Mouse (Mus musculus) splenic B cell, adult 2 months (primary cell): ENCODE measurements around the gene Syn3.
"Not testable (repeated sequence)": the region's sequence is repeated elsewhere in the genome, so short reads cannot be mapped to it uniquely, and the experiment has no call there.

Experiments
- DNase-seq: peaks from one replicate; pipeline ENCODE4 v3.0.0-alpha.2; 2011; ENCODE audit warnings: low read depth, low spot score
- H3K27me3 ChIP-seq: 2 replicates; pipeline ENCODE4 v1.6.1; 2012; ENCODE audit warnings: mild to moderate bottlenecking, low read length, moderate library complexity, mixed read lengths; ENCODE audit not compliant: control insufficient read depth, poor library complexity, insufficient read depth, severe bottlenecking
- H3K36me3 ChIP-seq: 2 replicates; pipeline ENCODE4 v1.6.1; 2012; ENCODE audit warnings: mild to moderate bottlenecking, low read length, moderate library complexity, mixed read lengths; ENCODE audit not compliant: control insufficient read depth, poor library complexity, insufficient read depth, severe bottlenecking

The Syn3 gene

DNA sequence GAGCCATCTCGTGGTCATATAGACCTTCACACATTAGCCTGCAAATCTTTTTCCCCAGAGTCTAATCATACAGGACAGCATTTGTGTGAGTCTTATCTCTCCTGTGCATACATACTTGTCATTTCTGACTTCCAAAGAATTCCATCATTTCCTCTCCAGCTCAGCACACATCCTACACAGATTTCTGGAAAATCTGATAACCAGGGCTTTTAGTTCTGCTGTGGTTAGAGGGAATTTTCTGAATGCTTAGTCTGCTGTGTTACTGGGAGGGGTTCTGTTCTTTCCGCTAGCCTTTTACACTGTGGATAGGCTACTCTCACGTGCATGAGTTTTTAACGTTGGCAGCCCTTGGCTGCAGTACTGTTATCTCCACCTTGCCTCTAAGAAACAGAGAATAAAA lies 91.7 kb downstream of the Syn3 start:
- no peaks in the 10 kb centered on the region for H3K27me3 ChIP-seq

DNA sequence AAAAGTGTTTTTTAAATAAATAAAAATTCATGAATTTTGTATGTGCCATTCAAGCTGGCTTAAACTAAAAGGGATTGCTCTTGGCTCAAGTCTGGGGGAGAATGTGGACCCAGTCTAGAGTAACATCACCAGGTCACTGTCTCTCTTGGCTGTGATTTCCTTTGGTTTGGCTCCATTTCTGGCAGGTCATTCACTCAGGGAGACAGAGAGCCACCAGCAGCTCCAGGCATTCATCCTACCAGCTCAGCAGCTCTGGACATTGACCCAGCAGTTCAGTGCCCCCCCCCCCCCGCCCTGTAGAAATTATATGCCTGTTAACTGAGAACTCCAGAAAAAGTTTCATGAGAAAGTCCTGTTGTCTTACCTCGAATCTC lies 100.4 kb downstream of the Syn3 start:
- Histone ChIP-seq H3K36me3 (no peaks in the 10 kb centered on the region), H3K27me3 (no peaks in the 10 kb centered on the region)
- DNase-seq = no peak

More for the DNA sequence above, 91.7 kb downstream of the Syn3 start:
- DNase-seq = no peak
- H3K36me3 ChIP-seq = no peaks in the 10 kb centered on the region

DNA sequence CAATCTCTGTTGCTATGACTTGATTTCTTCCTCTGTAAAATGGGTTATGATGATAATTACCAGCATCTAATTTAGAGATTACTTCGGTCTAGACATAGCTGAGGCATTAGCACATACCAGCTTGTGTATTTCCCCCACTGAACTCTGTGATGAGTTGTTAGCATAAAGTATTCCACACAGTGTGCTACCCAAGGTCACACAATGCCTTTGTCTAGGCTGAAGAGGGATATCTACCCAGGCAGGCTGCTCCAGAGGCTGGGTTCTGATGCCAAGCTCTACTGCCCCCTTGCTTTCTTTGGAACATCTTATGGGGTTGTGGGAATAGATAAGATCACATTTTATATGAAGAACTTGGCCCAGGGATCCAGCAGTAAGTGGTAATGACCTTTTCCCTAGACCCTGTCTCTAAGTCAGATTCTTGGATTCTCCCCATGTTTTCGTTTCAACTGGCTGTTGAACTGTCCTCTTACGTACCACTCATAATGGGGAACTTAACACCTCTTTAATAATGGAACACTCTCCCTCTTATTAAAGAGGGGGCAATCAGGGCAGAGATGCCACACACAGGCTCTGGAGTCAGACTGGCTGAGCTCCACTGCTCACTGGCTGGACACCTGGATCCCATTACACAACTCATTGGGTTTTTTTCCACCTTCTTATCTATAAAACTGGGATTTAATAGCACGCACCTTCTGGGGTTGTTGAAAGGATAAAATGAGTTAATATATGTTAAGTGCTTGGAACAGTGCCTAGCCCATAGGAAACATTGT lies 100.9 kb downstream of the Syn3 start:
- Histone ChIP-seq H3K36me3 (no peaks in the 10 kb centered on the region), H3K27me3 (no peaks in the 10 kb centered on the region)
- no peak for DNase-seq

DNA sequence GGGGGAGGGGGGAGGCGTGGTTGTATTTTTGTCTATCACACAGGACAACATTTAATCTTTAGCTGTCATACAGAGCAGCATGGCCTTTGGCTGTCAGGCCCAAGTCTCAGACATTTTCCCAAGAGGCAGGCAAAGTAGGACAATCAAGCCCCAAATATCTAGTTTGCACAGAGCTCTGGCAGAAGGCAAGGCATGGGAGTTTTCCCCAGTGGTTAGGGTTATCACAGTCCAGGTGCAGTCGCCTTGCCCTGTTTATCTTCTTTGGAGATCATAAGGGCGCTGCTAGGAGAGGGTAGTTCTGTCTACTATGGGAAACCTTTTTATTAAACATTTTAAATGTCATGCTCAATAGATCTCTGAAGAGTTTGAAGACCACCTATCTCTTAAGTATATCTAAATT lies 106.3 kb downstream of the Syn3 start:
- Histone ChIP-seq H3K36me3 (no peaks in the 10 kb centered on the region), H3K27me3 (no peaks in the 10 kb centered on the region)
- DNase-seq = no peak

DNA sequence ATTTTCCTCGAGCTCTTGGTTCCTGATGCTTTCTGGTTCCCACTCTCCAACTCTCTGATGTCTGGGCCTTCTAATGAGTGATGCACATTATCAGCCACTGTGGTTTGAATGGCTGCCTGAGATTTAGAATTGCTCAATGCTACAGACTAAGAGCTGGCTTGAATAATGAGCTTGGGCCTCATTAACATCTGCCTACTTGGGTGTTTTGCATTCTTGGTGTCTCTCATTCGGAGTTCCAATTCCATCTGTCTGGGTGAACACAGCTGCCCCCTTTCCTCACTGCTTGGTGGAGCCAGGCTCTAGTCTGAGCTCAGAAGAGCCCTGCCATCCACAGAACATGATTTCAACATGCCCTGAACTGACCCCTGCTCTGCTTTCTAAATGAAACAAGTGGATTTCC lies 108.8 kb downstream of the Syn3 start:
- Histone ChIP-seq H3K27me3 (no peaks in the 10 kb centered on the region), H3K36me3 (no peaks in the 10 kb centered on the region)
- DNase-seq = no peak

DNA sequence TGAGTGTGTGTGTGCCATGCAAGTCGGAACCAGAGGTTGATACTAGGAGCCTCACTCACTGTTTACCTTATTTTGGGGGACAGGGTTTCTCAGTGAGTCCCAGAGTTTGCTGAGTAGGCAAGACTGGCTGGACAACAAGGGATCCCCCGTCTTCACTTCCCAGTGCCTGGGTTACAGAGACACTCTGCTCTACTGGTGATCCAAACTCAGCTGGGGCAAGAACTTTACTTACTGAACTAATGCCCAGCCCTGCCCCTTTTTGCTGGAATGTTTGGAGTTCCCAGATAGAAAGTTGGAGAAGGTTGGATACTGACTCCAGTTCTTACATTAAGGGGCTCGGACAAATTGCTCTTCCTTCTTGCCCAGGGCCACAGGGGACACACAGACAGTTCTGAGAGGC lies 109.3 kb downstream of the Syn3 start:
- Histone ChIP-seq H3K36me3 (no peaks in the 10 kb centered on the region), H3K27me3 (no peaks in the 10 kb centered on the region)
- DNase-seq = no peak

DNA sequence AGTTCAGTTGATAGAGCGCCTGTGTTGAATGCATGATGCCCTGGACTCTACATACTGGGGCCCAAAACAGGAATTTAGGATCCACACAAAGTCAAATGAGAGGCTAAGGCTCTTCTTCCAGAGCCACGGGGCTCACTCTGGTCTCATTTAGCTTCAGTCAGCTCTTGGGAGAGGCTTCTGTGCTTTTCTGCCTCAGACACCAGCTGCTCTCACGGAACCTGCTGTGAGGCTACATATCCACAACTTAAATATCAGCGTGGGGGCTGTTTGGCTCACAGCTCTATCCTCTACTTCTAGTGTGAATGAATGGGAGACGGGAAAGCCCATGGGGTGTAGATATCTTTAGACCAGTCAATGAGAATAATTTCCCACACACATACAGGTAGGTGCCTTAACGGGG lies 109.9 kb downstream of the Syn3 start:
- no peak for DNase-seq
- Histone ChIP-seq H3K36me3 (no peaks in the 10 kb centered on the region), H3K27me3 (no peaks in the 10 kb centered on the region)

DNA sequence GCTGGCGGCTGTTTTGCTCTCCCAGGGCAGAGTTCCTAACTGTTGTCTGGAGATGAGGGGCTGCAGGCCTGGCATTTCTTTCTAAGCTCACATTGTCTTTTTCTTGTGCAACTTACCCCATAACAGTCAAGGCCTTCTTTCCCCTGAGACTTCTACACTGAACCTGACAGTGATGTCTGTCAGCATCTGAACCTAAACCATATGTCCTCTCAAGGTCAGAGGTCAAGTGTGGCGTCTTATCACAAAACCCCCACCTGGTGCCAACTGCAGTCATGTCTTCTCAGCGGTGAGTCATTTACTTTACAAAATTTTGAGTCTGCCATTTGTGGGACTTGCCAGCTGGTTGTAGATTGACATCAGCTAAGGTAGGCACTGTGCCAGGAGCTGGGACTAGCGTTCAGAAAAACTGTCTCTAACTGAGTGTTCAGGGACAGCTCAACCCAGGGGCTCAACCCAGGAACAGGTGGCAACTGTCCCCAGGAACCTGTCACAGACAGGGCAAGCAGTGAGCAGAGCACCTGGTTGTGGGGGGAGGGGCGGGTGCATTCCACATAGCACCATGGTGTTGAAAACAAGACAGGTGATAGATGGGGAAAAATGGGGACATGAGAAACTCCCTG lies 110.8 kb downstream of the Syn3 start:
- H3K27me3 ChIP-seq = no peaks in the 10 kb centered on the region
- H3K36me3 ChIP-seq = no peaks in the 10 kb centered on the region
- DNase-seq = no peak

DNA sequence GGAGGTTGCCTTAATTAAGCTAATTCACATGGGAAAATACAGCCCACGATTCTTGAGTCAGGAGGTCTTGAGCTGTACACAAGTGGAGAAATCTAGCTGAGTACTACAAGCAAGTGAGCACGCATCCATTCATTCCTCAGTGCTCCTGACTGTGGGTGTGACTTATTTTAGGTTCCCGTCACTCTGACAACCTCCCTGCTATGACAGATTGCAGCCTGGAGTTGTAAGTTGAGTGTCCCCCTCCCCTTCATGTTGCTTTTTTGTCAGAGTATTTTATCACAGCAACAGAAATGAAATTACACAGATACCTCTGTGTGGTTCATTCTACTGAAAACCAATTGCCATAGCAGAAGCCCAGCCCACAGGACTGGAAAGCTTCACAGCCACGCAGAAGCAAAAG lies 112.5 kb downstream of the Syn3 start:
- Histone ChIP-seq H3K27me3 (no peaks in the 10 kb centered on the region), H3K36me3 (no peaks in the 10 kb centered on the region)
- DNase-seq = no peak

DNA sequence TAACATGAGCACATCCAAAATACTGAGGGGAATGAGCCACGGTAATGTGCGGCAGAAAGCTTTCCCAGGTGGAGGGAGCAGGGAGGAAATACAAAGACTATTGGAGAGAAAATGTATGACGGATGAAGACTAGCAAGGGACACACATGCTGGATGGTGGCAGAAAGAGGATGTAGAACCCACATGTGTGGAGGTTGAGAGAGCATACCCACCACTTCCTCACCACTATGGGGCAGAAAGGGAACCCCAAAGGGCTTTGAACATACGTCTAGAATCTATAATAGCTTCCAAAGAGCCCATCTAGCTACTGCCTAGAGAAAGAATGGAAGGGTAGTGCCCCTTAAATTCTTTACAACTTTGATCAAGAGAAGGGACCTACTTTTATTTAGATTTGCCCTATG lies 113.0 kb downstream of the Syn3 start:
- DNase-seq = peak; percentile 3
- no peaks in the 10 kb centered on the region for H3K36me3 ChIP-seq
- H3K27me3 ChIP-seq = no peaks in the 10 kb centered on the region

DNA sequence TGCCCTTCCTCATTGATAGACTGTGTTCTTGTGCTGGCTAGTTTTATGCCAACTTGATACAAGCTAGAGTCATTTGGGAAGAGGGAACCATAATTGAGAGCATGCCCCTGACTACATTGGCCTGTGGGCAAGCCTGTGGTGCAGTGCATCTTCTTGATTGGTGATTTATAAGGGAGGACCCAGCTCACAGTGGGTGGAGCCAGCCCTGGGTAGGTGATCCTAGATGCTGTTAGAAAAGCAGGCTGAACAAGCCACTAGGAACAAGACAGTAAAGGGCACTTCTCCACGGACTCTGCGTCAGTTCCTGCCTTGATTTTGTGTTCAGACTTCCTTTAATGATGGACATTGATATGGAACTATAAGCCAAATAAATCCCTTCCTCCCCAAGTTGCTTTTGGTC lies 114.0 kb downstream of the Syn3 start:
- DNase-seq = no peak

DNA sequence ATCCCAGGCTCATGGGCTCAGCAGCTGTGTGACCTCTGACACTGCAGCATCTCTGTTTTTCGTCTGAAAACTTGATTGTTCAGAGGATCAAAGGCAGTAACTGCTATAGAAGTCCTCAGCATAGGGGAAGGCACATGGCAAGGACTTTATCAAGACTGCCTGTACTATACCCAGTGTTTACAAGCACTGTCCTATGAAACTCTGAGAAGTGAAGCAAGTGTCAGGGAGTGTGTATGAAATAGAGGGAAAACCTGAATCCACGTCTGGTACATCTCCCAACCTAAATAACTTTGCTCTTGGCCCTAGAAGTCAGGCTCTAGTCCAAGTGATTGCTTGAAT lies 116.8 kb downstream of the Syn3 start:
- no peaks in the 10 kb centered on the region for H3K36me3 ChIP-seq
- no peak for DNase-seq

More for the DNA sequence above, 114.0 kb downstream of the Syn3 start:
- Histone ChIP-seq H3K27me3 (no peaks in the 10 kb centered on the region), H3K36me3 (no peaks in the 10 kb centered on the region)

DNA sequence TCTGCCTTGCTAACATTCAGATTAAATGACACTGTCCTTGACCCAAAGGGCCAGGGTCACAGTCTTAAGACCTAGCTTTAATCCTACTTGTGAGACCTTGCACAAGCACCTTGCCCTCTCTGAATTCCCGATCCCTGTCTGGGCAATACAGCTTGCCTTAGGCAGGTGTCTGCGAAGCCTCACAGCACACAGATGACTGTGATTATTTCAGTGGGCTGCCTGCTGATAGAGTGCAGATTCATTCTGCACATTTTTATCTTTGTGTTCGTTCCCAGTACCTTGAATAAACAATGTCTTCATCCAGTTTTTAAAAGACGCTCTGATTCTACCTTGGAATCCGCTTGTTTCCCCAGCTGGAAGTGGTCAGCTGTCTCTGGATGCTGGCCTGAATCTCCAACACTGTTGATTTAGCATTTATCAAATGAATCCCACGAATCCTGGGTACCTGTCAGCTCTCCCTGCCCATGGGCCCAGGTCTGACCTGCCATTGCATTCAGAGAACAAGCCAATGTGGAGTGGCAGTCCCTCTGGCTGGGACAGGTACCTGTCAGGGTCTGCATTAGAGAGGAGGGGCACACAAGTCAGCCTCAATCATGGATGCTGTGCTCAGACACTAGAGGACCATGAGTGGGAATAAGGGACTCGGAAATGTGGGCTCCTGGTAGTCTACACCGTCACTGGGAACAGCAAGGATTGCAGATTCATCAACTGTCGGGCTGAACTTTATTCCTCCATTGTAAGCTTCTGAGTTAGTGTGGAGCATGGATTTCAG lies 117.4 kb downstream of the Syn3 start:
- DNase-seq = no peak
- H3K27me3 ChIP-seq = no peaks in the 10 kb centered on the region
- no peaks in the 10 kb centered on the region for H3K36me3 ChIP-seq

More for the DNA sequence above, 116.8 kb downstream of the Syn3 start:
- no peaks in the 10 kb centered on the region for H3K27me3 ChIP-seq

DNA sequence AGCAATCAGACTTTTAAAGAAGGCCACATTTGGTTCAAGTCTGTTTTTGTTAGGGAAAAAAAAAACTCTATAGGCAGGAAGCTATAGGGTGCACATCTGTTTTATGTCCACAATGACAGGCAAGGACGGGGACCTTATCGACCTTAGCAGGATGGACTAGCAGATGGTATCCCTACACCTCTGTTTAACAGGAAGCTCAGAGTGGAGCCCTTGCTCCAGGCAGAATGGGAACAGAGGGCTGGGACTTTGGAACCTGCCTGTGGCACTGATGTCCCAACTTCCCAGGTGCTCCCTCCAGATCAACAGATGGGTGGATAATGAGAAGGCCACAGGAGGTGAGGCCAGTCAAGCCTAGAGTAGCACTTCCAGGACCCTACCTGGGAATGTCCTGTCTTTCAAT lies 118.1 kb downstream of the Syn3 start:
- DNase-seq = no peak
- Histone ChIP-seq H3K36me3 (no peaks in the 10 kb centered on the region), H3K27me3 (no peaks in the 10 kb centered on the region)

DNA sequence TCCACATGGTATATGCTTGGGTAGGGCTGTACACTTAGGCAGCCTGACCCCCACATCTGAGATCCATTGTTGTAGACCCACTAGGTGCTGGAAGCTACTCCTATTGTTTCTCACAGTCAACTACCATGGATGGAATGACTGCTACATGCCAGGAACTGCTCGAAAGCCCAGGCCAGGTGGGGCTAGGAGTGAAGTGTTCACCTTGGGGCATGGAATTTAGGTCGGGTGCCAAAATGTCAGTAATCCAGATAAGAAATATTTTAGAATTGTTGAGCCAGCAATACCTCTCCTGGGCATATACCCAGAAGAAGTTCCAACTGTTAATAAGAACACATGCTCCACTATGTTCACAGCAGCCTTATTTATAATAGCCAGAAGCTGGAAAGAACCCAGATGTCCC lies 119.9 kb downstream of the Syn3 start:
- not testable (repeated sequence) for H3K27me3 ChIP-seq, DNase-seq, H3K36me3 ChIP-seq
